Mouse (Mus musculus) left cerebral cortex, postnatal 4 days (tissue): ENCODE results near the gene Camsap2. TPM values are rescaled to one million over a fixed set of nuclear protein-coding genes. Genes with fewer than 3 reads are reported as not detected.

ENCODE experiments used
- DNase-seq: peaks from one replicate; pipeline ENCODE4 v3.0.0-alpha.2; 2022
- intact Hi-C: fragments of 180-260 bp; cut with DNase I; formaldehyde crosslinking; loops from one replicate; pipeline ENCODE4 v1.15.1; 2025
- total RNA-seq, 2 experiments: library from RNA; stranded (reverse); gene quantifications; 2 replicates each; pipeline ENCODE4 v1.2.3; 2021

The Camsap2 gene
- total RNA-seq, result 100 to 1,000 TPM; 153 to 159 TPM

- DNase-seq, result peak; percentile 97
- intact Hi-C loops, result no loop called here
Measured at GRCm38 (mm10) chr1:136345454-136346372, at the start of gene Camsap2. Gene Camsap2 (minus strand): TSS chr1:136346104.

- DNase-seq, result no peak
- intact Hi-C loops, result no loop called here
Measured at GRCm38 (mm10) chr1:136395073-136395472, 49.2 kb upstream of the Camsap2 start.

- intact Hi-C loops, result no loop called here
Measured at GRCm38 (mm10) chr1:136394506-136394905, 48.6 kb upstream of the Camsap2 start.

GRCm38 (mm10) chr1:136386914-136387313 lies 41.0 kb upstream of the Camsap2 start:
- no peak for DNase-seq
- intact Hi-C loops, result no loop called here

More at GRCm38 (mm10) chr1:136394506-136394905, 48.6 kb upstream of the Camsap2 start:
- peak; percentile 58 for DNase-seq

- intact Hi-C loops, result no loop called here
- DNase-seq, result peak; percentile 17
Measured at GRCm38 (mm10) chr1:136381583-136381982, 35.7 kb upstream of the Camsap2 start.

GRCm38 (mm10) chr1:136381169-136381568 lies 35.3 kb upstream of the Camsap2 start:
- no peak for DNase-seq
- intact Hi-C loops, result no loop called here

- no peak for DNase-seq
- intact Hi-C loops, result no loop called here
Measured at GRCm38 (mm10) chr1:136380606-136381005, 34.7 kb upstream of the Camsap2 start.

- intact Hi-C loops, result no loop called here
- no peak for DNase-seq
Measured at GRCm38 (mm10) chr1:136380161-136380560, 34.3 kb upstream of the Camsap2 start.

- DNase-seq, result no peak
- intact Hi-C loops, result no loop called here
Measured at GRCm38 (mm10) chr1:136379261-136379660, 33.4 kb upstream of the Camsap2 start.

GRCm38 (mm10) chr1:136365986-136366385 lies 20.1 kb upstream of the Camsap2 start:
- DNase-seq, result no peak
- intact Hi-C loops, result no loop called here

GRCm38 (mm10) chr1:136364711-136365110 lies 18.8 kb upstream of the Camsap2 start:
- intact Hi-C loops, result no loop called here
- peak; percentile 70 for DNase-seq

GRCm38 (mm10) chr1:136363035-136363434 lies 17.1 kb upstream of the Camsap2 start:
- intact Hi-C loops, result no loop called here
- DNase-seq, result no peak

- intact Hi-C loops, result no loop called here
- peak; percentile 39 for DNase-seq
Measured at GRCm38 (mm10) chr1:136362567-136362966, 16.7 kb upstream of the Camsap2 start.

- intact Hi-C loops, result no loop called here
- DNase-seq, result no peak
Measured at GRCm38 (mm10) chr1:136361373-136361772, 15.5 kb upstream of the Camsap2 start.

GRCm38 (mm10) chr1:136360909-136361308 lies 15.0 kb upstream of the Camsap2 start:
- DNase-seq, result no peak
- intact Hi-C loops, result no loop called here

- intact Hi-C loops, result no loop called here
- DNase-seq, result no peak
Measured at GRCm38 (mm10) chr1:136358841-136359360, 13.0 kb upstream of the Camsap2 start.

GRCm38 (mm10) chr1:136355651-136356050 lies 9.7 kb upstream of the Camsap2 start:
- intact Hi-C loops, result no loop called here
- no peak for DNase-seq

GRCm38 (mm10) chr1:136350699-136351200 lies 4.8 kb upstream of the Camsap2 start:
- DNase-seq, result no peak
- intact Hi-C loops, result no loop called here

GRCm38 (mm10) chr1:136348137-136348536 lies 2.2 kb upstream of the Camsap2 start:
- no peak for DNase-seq
- intact Hi-C loops, result no loop called here

GRCm38 (mm10) chr1:136347140-136347539 lies 1.2 kb upstream of the Camsap2 start:
- DNase-seq, result no peak
- intact Hi-C loops, result no loop called here

GRCm38 (mm10) chr1:136346373-136347035 lies 600 bp upstream of the Camsap2 start:
- intact Hi-C loops, result no loop called here
- DNase-seq, result no peak
